Mouse (Mus musculus): ENCODE data around the gene Eml5.

The Eml5 gene

GRCm38 (mm10) chr12:98900881-98901801, at the start of gene Eml5:
Eml5 (minus strand) TSS chr12:98901484.
- DNase-seq = peak; percentile 97

- no peak for DNase-seq
Observed at GRCm38 (mm10) chr12:98932856-98933255, 31.6 kb upstream of the Eml5 start.

GRCm38 (mm10) chr12:98932441-98932840, 31.2 kb upstream of the Eml5 start:
- no peak for DNase-seq

GRCm38 (mm10) chr12:98931174-98931573, 29.9 kb upstream of the Eml5 start:
- DNase-seq = no peak

- DNase-seq = peak; percentile 99
Observed at GRCm38 (mm10) chr12:98920194-98920991, 19.1 kb upstream of the Eml5 start, which contains the start of gene Ttc8. Ttc8 (plus strand) TSS chr12:98920574.

GRCm38 (mm10) chr12:98910096-98910495, 8.8 kb upstream of the Eml5 start:
- peak; percentile 86 for DNase-seq

GRCm38 (mm10) chr12:98905466-98905865, 4.2 kb upstream of the Eml5 start:
- no peak for DNase-seq

GRCm38 (mm10) chr12:98900341-98900880, 873 bp downstream of the Eml5 start:
- peak; percentile 90 for DNase-seq

GRCm38 (mm10) chr12:98899676-98900075, 1.6 kb downstream of the Eml5 start:
- no peak for DNase-seq

- peak; percentile 66 for DNase-seq
Observed at GRCm38 (mm10) chr12:98896761-98897160, 4.5 kb downstream of the Eml5 start.

GRCm38 (mm10) chr12:98884515-98884914, 16.8 kb downstream of the Eml5 start:
- no peak for DNase-seq

- peak; percentile 27 for DNase-seq
Observed at GRCm38 (mm10) chr12:98881796-98882195, 19.5 kb downstream of the Eml5 start.

- peak; percentile 19 for DNase-seq
Observed at GRCm38 (mm10) chr12:98878693-98879092, 22.6 kb downstream of the Eml5 start.

- peak; percentile 45 for DNase-seq
Observed at GRCm38 (mm10) chr12:98875216-98875615, 26.1 kb downstream of the Eml5 start.

GRCm38 (mm10) chr12:98872836-98873235, 28.4 kb downstream of the Eml5 start:
- DNase-seq = no peak

- DNase-seq = peak; percentile 53
Observed at GRCm38 (mm10) chr12:98863436-98863835, 37.8 kb downstream of the Eml5 start.

GRCm38 (mm10) chr12:98860316-98860715, 41.0 kb downstream of the Eml5 start:
- no peak for DNase-seq

- no peak for DNase-seq
Observed at GRCm38 (mm10) chr12:98850767-98851166, 50.5 kb downstream of the Eml5 start.

- peak; percentile 58 for DNase-seq
Observed at GRCm38 (mm10) chr12:98844774-98845173, 56.5 kb downstream of the Eml5 start.

- DNase-seq = no peak
Observed at GRCm38 (mm10) chr12:98840135-98840534, 61.1 kb downstream of the Eml5 start.

- no peak for DNase-seq
Observed at GRCm38 (mm10) chr12:98837940-98838339, 63.3 kb downstream of the Eml5 start.

- DNase-seq = no peak
Observed at GRCm38 (mm10) chr12:98835466-98835865, 65.8 kb downstream of the Eml5 start.

- DNase-seq = no peak
Observed at GRCm38 (mm10) chr12:98834879-98835278, 66.4 kb downstream of the Eml5 start.
